Mouse (Mus musculus): ENCODE results near the gene Gse1. TPM values are rescaled to one million over a fixed set of nuclear protein-coding genes. Genes with fewer than 3 reads are reported as not detected.

Gene Gse1
- polyA plus RNA-seq, 1 experiment from 2014 or later = 9.6 TPM

GRCm38 (mm10) chr8:120488636-120489131 is 260.4 kb downstream of the Gse1 start:
- Histone ChIP-seq H3K36me3 (no peaks in the 10 kb centered on the region), H3K27me3 (no peaks in the 10 kb centered on the region), H3K27ac (peak overlapping the region; percentile 95), H3K4me2 (peak overlapping the region; percentile 98), H3K4me3 (peak overlapping the region; percentile 79), H3K4me1 (peaks cover 78% of the 10 kb centered on the region), H3K9me3 (no peaks in the 10 kb centered on the region), H3K9ac (peak overlapping the region; percentile 81)
- ATAC-seq (ENCODE audit: borderline replicate concordance, extremely low read depth, low FRiP score, low TSS enrichment) = no peak
- under 1% methylated on average over 25 of the region's 25 CpGs for WGBS

- H3K4me2 ChIP-seq = peak overlapping the region; percentile 98
- ATAC-seq (ENCODE audit: borderline replicate concordance, extremely low read depth, low FRiP score, low TSS enrichment) = no peak
- no peaks in the 10 kb centered on the region for H3K9me3 ChIP-seq
- under 1% methylated on average over 73 of the region's 73 CpGs for WGBS
- H3K27ac ChIP-seq = peak overlapping the region; percentile 95
- H3K27me3 ChIP-seq = no peaks in the 10 kb centered on the region
- H3K4me3 ChIP-seq = peak overlapping the region; percentile 79
- H3K9ac ChIP-seq = peak overlapping the region; percentile 81
- H3K36me3 ChIP-seq = no peaks in the 10 kb centered on the region
- peaks cover 80% of the 10 kb centered on the region for H3K4me1 ChIP-seq
Observed at GRCm38 (mm10) chr8:120489142-120489754, 261.0 kb downstream of the Gse1 start.

DNA sequence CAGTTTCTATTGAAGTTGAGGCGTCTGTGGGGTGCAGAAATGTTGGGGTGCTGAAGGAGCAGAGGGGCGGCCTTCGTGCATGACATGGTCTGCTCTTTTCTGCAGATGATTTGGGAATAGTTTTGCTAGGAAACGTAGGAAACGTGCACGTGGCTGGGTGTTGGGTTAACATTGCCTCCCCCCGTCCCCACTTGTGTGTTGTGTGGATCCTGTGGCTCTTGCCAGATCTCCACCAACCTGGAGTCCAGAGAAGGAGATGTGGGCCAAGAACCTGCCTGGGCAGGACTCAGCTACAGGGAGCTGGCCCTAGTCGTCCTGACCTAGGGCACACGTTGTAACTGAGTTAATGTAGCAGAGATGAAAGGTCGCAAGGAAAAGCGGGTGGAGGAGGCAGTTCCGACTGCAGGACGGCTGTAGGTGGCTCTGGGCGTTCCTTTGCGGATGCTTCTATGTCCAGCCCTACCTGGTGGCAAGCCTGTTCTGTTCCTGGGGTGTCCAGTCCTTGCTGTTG is 261.6 kb downstream of the Gse1 start:
- Histone ChIP-seq H3K27ac (peak overlapping the region; percentile 95), H3K4me3 (peak overlapping the region; percentile 79), H3K4me1 (peaks cover 80% of the 10 kb centered on the region), H3K9ac (peak overlapping the region; percentile 81), H3K36me3 (no peaks in the 10 kb centered on the region), H3K4me2 (peak overlapping the region; percentile 98), H3K9me3 (no peaks in the 10 kb centered on the region), H3K27me3 (no peaks in the 10 kb centered on the region)
- no peak for ATAC-seq (ENCODE audit: borderline replicate concordance, extremely low read depth, low FRiP score, low TSS enrichment)
- 21% methylated on average over 15 of the region's 15 CpGs for WGBS

- H3K4me2 ChIP-seq = peak overlapping the region; percentile 98
- no peaks in the 10 kb centered on the region for H3K9me3 ChIP-seq
- no peaks in the 10 kb centered on the region for H3K36me3 ChIP-seq
- H3K9ac ChIP-seq = peak overlapping the region; percentile 81
- peaks cover 80% of the 10 kb centered on the region for H3K4me1 ChIP-seq
- no peak for ATAC-seq (ENCODE audit: borderline replicate concordance, extremely low read depth, low FRiP score, low TSS enrichment)
- no peaks in the 10 kb centered on the region for H3K27me3 ChIP-seq
- peak overlapping the region; percentile 95 for H3K27ac ChIP-seq
- WGBS = 38% methylated on average over 12 of the region's 12 CpGs
- H3K4me3 ChIP-seq = peak overlapping the region; percentile 79
Observed at GRCm38 (mm10) chr8:120490354-120491141, 262.3 kb downstream of the Gse1 start.

- Histone ChIP-seq H3K36me3 (no peaks in the 10 kb centered on the region), H3K9ac (no peak overlapping the region), H3K27me3 (no peaks in the 10 kb centered on the region), H3K4me1 (peaks cover 76% of the 10 kb centered on the region), H3K4me3 (0 out of 2 replicates have a peak overlapping the region, but pooled peaks have one; percentile 79), H3K4me2 (peak overlapping the region; percentile 98), H3K27ac (peak overlapping the region; percentile 95), H3K9me3 (no peaks in the 10 kb centered on the region)
- no peak for ATAC-seq (ENCODE audit: borderline replicate concordance, extremely low read depth, low FRiP score, low TSS enrichment)
- 65% methylated on average over 5 of the region's 5 CpGs for WGBS
Observed at GRCm38 (mm10) chr8:120491166-120491793, 263.0 kb downstream of the Gse1 start.

GRCm38 (mm10) chr8:120492193-120492880 is 264.1 kb downstream of the Gse1 start:
- ATAC-seq (ENCODE audit: borderline replicate concordance, extremely low read depth, low FRiP score, low TSS enrichment) = no peak
- H3K4me1 ChIP-seq = peaks cover 74% of the 10 kb centered on the region
- H3K36me3 ChIP-seq = no peaks in the 10 kb centered on the region
- 0 out of 2 replicates have a peak overlapping the region, but pooled peaks have one; percentile 28 for H3K4me2 ChIP-seq
- WGBS = 26% methylated on average over 14 of the region's 14 CpGs
- no peaks in the 10 kb centered on the region for H3K9me3 ChIP-seq
- no peak overlapping the region for H3K27ac ChIP-seq
- no peaks in the 10 kb centered on the region for H3K27me3 ChIP-seq
- H3K4me3 ChIP-seq = no peak overlapping the region
- H3K9ac ChIP-seq = no peak overlapping the region

DNA sequence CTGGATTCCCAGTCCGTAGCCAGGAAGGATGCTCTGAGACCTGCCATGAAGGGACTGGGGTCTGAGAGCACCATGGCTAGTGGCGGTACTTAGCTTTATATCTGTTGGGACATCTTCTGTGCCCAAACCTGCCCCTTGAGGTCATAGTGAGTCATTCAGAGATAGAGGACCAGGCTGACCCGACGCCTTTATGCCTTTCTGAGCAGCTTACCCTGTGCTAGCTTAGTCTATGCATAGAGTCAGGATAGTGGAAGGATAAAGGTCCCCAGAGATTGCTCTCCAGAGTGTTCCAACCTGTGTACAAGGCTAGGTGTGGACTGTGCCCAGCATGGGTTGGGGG is 264.6 kb downstream of the Gse1 start:
- H3K36me3 ChIP-seq = no peaks in the 10 kb centered on the region
- 0 out of 2 replicates have a peak overlapping the region, but pooled peaks have one; percentile 86 for H3K27ac ChIP-seq
- H3K9me3 ChIP-seq = no peaks in the 10 kb centered on the region
- 53% methylated on average over 4 of the region's 4 CpGs for WGBS
- no peak overlapping the region for H3K4me2 ChIP-seq
- H3K4me3 ChIP-seq = no peak overlapping the region
- ATAC-seq (ENCODE audit: borderline replicate concordance, extremely low read depth, low FRiP score, low TSS enrichment) = no peak
- H3K27me3 ChIP-seq = no peaks in the 10 kb centered on the region
- H3K4me1 ChIP-seq = peaks cover 79% of the 10 kb centered on the region
- no peak overlapping the region for H3K9ac ChIP-seq

GRCm38 (mm10) chr8:120493508-120494464 is 265.5 kb downstream of the Gse1 start:
- no peak overlapping the region for H3K9ac ChIP-seq
- 53% methylated on average over 16 of the region's 16 CpGs for WGBS

DNA sequence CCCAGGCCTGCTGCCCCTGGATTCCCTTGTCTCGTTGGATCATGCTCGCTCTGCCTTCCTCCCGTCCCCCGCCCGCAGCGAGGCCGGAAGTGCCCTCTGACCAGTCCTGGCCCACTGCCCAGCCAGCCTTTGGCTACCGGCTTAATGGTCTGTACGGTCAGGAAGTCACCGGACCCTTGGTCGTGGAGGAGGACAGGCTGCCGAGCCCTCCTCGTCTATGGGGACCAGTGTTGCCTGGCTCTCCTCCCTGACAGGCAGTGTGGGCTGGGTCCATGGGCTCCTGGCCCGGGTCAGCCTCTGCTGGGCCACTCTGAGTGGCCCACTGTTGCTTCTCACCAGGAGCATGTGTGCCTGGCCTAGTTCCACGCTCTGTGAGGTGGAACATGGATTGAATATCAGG is 266.6 kb downstream of the Gse1 start:
- Histone ChIP-seq H3K4me1 (peaks cover 90% of the 10 kb centered on the region), H3K36me3 (no peaks in the 10 kb centered on the region), H3K4me3 (no peak overlapping the region), H3K27me3 (no peaks in the 10 kb centered on the region), H3K4me2 (peak overlapping the region; percentile 31), H3K27ac (peak overlapping the region; percentile 86), H3K9ac (no peak overlapping the region), H3K9me3 (no peaks in the 10 kb centered on the region)
- ATAC-seq (ENCODE audit: borderline replicate concordance, extremely low read depth, low FRiP score, low TSS enrichment) = peak; percentile 44
- 8% methylated on average over 15 of the region's 15 CpGs for WGBS

More at GRCm38 (mm10) chr8:120493508-120494464, 265.5 kb downstream of the Gse1 start:
- Histone ChIP-seq H3K36me3 (no peaks in the 10 kb centered on the region), H3K4me1 (peaks cover 88% of the 10 kb centered on the region), H3K4me3 (no peak overlapping the region), H3K27me3 (no peaks in the 10 kb centered on the region), H3K27ac (peak overlapping the region; percentile 86), H3K9me3 (no peaks in the 10 kb centered on the region), H3K4me2 (peak overlapping the region; percentile 31; the same call in 1 of the 2 replicates)
- no peak for ATAC-seq (ENCODE audit: borderline replicate concordance, extremely low read depth, low FRiP score, low TSS enrichment)

DNA sequence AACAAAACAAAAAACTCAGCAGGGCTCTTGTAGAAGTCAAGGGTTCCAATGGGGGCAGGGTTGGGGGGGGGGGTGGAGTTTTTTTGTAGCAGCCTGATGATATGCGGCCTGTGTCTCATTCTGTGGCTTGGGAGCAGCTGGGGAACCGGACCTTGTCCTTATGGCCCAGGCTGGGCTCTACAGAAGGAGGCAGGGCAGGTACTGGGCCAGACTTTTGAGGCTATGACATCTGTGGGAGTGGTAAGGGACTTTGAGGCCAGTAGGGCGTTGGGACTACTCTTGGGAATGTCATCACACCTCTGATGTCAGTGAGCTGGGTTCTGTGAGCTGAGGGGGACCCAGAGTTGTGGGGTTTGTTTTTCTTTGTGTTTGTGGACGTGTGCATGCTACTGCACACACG is 267.2 kb downstream of the Gse1 start:
- no peaks in the 10 kb centered on the region for H3K36me3 ChIP-seq
- H3K9me3 ChIP-seq = no peaks in the 10 kb centered on the region
- no peak for ATAC-seq (ENCODE audit: borderline replicate concordance, extremely low read depth, low FRiP score, low TSS enrichment)
- peaks cover 90% of the 10 kb centered on the region for H3K4me1 ChIP-seq
- peak overlapping the region; percentile 86 for H3K27ac ChIP-seq
- H3K27me3 ChIP-seq = no peaks in the 10 kb centered on the region
- no peak overlapping the region for H3K9ac ChIP-seq
- 71% methylated on average over 5 of the region's 5 CpGs for WGBS
- H3K4me2 ChIP-seq = no peak overlapping the region
- no peak overlapping the region for H3K4me3 ChIP-seq

Measured in lung, embryonic 15.5 days (tissue).